Mouse (Mus musculus): ENCODE measurements at regions not wholly inside any gene's neighbourhood (a gene's known extent, or its start where the extent isn't known, plus 50 kb on each side); places are given as distances from the start of the nearest gene placed in this dataset.

GRCm38 (mm10) chr15:67467404-67468345 is 967.0 kb upstream of the Lrrc6 start:
- no peak for DNase-seq (ENCODE audit: low spot score)

- no peak for DNase-seq (ENCODE audit: low spot score)
These were observed 962.2 kb upstream of the Lrrc6 start for GRCm38 (mm10) chr15:67462863-67463262.

GRCm38 (mm10) chr15:67460384-67460783 is 959.7 kb upstream of the Lrrc6 start:
- peak; percentile 1 for DNase-seq (ENCODE audit: low spot score)

GRCm38 (mm10) chr15:67434284-67434683 is 933.6 kb upstream of the Lrrc6 start:
- peak; percentile 12 for DNase-seq (ENCODE audit: low spot score)

- no peak for DNase-seq (ENCODE audit: low spot score)
These were observed 923.2 kb upstream of the Lrrc6 start for GRCm38 (mm10) chr15:67423922-67424321.

- DNase-seq (ENCODE audit: low spot score): no peak
These were observed 921.7 kb upstream of the Lrrc6 start for GRCm38 (mm10) chr15:67422277-67422953.

- DNase-seq (ENCODE audit: low spot score): no peak
These were observed 920.1 kb upstream of the Lrrc6 start for GRCm38 (mm10) chr15:67420776-67421175.

- no peak for DNase-seq (ENCODE audit: low spot score)
These were observed 919.0 kb upstream of the Lrrc6 start for GRCm38 (mm10) chr15:67419733-67420132.

GRCm38 (mm10) chr15:67417742-67418163 is 917.0 kb upstream of the Lrrc6 start:
- no peak for DNase-seq (ENCODE audit: low spot score)

- DNase-seq (ENCODE audit: low spot score): no peak
These were observed 915.1 kb upstream of the Lrrc6 start for GRCm38 (mm10) chr15:67415840-67416239.

GRCm38 (mm10) chr15:67414371-67414930 is 913.7 kb upstream of the Lrrc6 start:
- no peak for DNase-seq (ENCODE audit: low spot score)

GRCm38 (mm10) chr15:67413581-67413980 is 912.9 kb upstream of the Lrrc6 start:
- no peak for DNase-seq (ENCODE audit: low spot score)

GRCm38 (mm10) chr15:67412394-67412793 is 911.7 kb upstream of the Lrrc6 start:
- no peak for DNase-seq (ENCODE audit: low spot score)

- DNase-seq (ENCODE audit: low spot score): no peak
These were observed 910.9 kb upstream of the Lrrc6 start for GRCm38 (mm10) chr15:67411657-67412056.

- DNase-seq (ENCODE audit: low spot score): peak; percentile 4
These were observed 909.3 kb upstream of the Lrrc6 start for GRCm38 (mm10) chr15:67410012-67410411.

GRCm38 (mm10) chr15:67408871-67409559 is 908.3 kb upstream of the Lrrc6 start:
- no peak for DNase-seq (ENCODE audit: low spot score)

GRCm38 (mm10) chr15:67407244-67407643 is 906.5 kb upstream of the Lrrc6 start:
- no peak for DNase-seq (ENCODE audit: low spot score)

- no peak for DNase-seq (ENCODE audit: low spot score)
These were observed 904.8 kb upstream of the Lrrc6 start for GRCm38 (mm10) chr15:67405523-67405922.

- no peak for DNase-seq (ENCODE audit: low spot score)
These were observed 904.3 kb upstream of the Lrrc6 start for GRCm38 (mm10) chr15:67405011-67405410.

- no peak for DNase-seq (ENCODE audit: low spot score)
These were observed 901.6 kb upstream of the Lrrc6 start for GRCm38 (mm10) chr15:67402310-67402709.

- no peak for DNase-seq (ENCODE audit: low spot score)
These were observed 896.6 kb upstream of the Lrrc6 start for GRCm38 (mm10) chr15:67397269-67397668.

- no peak for DNase-seq (ENCODE audit: low spot score)
These were observed 894.4 kb upstream of the Lrrc6 start for GRCm38 (mm10) chr15:67395114-67395513.

Measured in spleen, adult 12 weeks (tissue).